Mouse (Mus musculus) CD4-positive helper T cell, adult 2 months (primary cell): Measurements from ENCODE around the gene Polr3c.
"Not testable (repeated sequence)": the region's sequence is repeated elsewhere in the genome, so short reads cannot be mapped to it uniquely, and the experiment has no call there.

Experiments
- DNase-seq: peaks from one replicate; pipeline ENCODE4 v3.0.0-alpha.2; 2012; ENCODE audit warnings: low read depth, missing footprints, low spot score

Polr3c gene

DNA sequence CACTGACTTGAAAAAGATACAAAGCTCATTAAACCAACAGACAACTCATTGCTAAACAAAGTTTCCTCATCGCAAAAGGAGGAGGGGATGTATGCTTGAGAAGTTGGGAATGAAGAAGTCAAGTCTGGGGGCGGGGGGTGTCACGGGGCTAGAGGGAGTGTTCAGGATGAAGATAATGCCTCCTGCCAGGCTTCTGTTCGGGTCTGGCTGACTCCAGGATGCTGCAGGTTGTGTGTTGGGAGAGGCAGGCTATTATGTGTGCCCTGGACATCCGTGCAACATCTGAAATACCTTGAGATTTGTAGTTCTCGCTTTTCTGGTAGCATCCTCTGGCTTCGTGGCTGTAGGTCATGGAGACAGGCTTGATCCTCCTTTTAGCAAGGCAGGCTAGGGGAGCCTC is 49.0 kb downstream of the Polr3c start:
- no peak for DNase-seq

DNA sequence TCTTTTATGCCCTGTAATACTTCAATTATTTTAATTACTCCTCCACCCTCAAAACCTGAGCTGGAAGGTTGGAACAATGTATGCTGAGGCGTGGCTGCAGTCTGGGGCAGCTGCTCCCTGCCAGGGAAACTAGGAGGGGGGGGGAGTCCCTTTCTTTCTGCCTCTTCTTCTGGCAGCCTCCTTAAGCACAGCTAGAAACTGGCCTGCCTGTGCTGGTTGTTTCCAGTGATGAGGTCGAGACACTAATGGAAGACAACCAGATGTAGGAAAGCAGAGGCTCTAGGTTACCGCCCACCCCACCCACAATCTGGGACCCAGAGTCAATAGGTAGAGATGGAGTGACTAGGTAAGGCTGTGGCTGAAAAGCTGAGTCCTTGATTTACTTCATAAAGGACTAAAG is 51.7 kb downstream of the Polr3c start:
- no peak for DNase-seq

DNA sequence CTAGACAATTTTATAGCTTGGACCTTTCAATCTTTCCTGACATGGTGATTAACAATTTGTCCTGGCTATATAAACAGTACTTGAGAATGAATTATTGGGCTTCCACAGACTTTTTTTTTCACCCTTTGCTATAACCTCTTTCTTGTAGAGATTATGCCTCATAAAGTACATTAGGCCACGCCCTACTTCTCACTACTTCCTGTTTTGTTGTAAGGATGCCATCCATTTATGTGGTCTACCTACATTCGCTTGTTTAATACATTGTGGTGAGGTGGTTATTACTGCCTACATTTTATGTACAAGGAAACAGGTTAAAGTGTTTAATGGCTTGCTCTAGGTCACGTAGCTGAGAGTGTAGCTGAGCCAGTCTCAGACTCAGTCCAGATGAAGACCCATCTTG is 52.3 kb downstream of the Polr3c start:
- DNase-seq = peak; percentile 72

DNA sequence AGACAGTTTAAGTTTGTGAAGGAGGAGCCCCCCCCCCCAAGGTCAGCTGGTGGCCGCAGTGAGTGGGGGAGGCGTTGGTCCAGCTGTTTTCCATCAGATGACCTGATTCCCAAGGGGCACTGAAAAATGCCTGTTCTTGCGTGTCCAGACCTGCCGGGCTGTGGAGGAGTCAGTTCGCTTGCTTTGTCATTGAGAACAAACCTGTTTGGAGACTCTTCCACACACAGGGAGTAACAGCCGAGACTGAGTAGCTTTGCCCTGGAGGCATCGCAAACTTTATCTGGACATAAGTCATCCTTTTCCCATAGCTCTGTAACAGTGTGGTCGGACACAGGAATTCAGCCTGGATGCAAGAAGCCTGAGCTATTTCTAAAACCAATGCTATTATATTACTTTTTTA is 53.0 kb downstream of the Polr3c start:
- no peak for DNase-seq

DNA sequence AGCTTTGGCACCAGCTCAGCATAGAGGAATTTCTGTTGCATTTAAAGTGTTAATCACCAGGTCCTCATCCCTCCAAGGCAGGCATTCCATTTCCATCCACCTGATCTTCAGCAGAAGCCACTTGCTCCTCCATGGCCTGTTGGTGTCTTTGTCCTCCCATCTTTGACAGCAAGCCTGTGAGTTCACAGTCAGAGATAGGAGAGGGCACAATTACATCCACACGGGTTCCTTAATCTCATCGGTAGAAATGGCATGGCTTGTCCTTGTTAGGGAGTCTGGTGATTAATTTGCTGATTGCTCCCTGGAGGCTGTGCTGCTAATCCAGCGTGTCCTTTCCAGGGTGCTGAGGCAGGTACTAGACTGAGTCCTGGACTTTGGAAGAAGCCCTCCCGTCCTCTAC is 53.9 kb downstream of the Polr3c start:
- no peak for DNase-seq

DNA sequence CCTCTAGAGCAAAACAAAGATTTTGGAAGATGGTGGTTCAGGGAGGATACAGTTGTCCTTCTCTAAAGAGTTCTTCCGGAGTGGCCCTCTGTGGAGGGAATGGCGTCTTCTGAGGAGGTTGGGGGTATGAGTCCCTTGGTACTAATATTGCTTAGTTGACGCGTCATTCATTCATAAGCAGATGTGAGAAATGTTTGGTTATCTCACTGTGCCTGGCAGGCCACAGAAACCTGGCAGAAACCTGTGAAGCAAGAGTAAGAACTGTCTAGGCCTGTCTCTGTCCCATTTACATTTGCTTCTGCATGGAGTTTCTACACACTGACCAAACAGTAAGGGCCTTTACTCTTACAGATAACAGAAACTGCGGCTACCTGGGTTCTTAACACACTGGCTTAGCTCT is 55.9 kb downstream of the Polr3c start:
- no peak for DNase-seq

DNA sequence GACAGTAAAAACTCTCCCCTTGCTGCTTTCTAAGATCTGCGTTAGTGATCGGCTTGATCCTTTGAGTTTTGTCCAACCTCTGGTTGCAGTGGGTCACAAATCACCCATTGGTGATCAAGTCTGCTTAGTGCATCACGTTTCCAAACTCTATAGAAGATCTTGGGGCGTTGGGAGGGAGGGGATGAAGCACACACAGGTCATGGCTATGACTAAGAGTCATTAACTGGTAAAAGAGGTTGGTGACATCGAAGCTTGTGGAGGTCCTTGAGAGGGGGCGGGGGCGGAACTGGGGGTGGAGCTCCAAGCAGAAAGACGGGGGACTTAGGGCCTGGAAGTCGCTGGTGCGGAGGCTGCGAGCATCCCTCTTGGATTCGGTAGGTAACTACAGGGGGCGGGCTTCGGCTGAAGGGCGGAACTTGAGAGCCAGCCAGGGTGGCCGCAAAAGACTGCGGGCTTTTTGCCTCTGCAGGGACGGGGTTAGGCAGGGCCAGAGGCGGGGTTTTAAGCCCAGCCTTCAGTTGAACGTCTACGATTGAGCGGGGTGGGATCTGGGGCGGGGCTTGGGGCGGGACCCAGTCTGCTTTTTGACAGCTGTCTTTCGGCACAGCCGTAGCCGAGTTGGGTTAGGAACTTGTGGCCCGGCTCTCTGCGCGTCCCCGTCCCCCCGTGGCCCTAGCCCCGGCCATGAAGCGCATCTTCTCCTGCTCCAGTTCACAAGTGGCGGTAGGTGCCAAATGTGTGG is 57.5 kb downstream of the Polr3c start, which contains the start of gene Ankrd35:
TSS of gene Ankrd35 (plus strand) at position 405 of the 742 bp plus-strand sequence.
- peak; percentile 93 for DNase-seq

DNA sequence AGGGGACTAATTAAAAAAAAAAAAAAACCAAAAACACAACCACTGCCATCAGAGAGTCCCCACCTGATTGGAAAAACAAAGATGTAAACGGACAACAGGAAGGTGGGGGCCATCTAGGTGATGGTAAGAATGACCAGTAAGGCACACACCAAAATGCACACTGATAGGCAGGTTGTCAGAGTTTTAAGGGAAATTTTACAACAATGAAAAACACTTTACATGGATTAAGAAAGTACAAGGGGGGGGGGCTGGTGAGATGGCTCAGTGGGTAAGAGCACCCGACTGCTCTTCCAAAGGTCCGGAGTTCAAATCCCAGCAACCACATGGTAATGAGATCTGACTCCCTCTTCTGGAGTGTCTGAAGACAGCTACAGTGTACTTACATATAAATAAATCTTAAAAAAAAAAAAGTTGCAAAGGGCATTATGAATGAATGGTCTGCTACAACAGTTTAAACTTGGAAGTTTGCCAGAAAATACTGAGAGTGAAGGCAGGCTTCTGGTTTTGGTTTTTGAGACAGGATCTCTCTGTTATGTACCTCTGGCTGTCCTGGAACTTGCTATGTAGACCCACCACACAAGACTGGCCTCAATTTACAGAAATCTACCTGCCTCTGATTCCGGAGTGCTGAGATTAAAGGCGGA is 58.9 kb downstream of the Polr3c start:
- DNase-seq = no peak

DNA sequence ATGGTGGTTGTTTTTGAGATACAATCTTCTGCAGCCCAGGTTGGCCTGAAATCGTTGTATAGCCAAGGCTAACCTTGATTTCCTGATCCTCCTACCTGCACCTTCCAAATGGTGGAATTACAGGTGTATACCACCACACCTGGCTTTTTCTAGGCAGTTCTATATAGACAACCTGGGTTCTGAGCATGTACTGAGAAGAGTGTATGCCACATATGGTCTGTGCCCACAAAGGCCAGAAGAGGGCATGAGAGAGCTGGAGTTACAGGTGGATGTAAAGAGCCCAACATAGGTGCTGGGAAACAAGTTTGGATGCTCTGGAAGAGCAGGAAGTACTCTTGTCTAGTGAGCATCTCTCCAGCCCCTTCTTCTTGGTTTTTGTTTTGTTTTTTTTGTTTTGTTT is 60.1 kb downstream of the Polr3c start:
- DNase-seq = peak; percentile 52

DNA sequence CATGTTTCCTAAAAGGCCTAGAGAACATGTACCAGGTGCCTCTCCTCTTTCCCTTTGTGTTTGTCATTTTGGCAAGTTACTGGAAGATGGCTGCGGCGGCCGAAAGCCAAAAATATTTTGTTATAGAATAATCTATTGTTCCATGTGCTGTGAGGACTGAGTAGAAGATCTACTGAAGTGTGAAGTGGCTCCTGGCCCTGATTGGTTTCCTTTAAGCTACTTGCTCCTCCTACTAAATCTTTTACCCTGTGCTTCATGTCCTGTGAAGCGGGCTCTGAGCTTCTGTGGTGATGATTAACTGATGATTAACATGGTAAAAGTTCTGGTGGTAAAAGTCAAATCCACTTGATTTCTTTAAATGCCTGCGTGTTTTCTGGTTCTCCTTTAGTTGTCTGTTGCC is 60.5 kb downstream of the Polr3c start:
- no peak for DNase-seq

DNA sequence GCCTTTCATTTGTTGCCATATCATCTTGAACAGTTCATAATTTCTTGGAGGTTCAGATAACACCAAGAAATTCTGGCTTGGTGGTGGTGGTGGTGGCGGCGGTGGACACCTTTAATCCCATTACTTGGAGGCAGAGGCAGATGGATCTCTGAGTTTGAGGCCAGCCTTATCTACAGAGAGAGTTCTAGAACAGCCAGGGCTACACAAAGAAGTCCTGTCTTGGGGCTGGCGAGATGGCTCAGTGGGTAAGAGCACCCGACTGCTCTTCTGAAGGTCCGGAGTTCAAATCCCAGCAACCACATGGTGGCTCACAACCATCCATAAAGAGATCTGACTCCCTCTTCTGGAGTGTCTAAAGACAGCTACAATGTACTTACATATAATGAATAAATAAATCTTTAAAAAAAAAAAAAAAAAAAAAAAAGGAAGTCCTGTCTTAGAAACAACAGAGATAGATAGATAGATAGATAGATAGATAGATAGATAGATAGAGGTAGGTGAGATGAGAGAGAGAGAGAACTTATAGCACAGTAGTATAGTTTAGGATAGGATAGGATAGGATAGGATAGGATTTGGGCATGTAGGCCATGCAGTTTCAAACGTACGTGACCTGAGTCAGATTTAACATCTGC is 61.6 kb downstream of the Polr3c start:
- DNase-seq = not testable (repeated sequence)

DNA sequence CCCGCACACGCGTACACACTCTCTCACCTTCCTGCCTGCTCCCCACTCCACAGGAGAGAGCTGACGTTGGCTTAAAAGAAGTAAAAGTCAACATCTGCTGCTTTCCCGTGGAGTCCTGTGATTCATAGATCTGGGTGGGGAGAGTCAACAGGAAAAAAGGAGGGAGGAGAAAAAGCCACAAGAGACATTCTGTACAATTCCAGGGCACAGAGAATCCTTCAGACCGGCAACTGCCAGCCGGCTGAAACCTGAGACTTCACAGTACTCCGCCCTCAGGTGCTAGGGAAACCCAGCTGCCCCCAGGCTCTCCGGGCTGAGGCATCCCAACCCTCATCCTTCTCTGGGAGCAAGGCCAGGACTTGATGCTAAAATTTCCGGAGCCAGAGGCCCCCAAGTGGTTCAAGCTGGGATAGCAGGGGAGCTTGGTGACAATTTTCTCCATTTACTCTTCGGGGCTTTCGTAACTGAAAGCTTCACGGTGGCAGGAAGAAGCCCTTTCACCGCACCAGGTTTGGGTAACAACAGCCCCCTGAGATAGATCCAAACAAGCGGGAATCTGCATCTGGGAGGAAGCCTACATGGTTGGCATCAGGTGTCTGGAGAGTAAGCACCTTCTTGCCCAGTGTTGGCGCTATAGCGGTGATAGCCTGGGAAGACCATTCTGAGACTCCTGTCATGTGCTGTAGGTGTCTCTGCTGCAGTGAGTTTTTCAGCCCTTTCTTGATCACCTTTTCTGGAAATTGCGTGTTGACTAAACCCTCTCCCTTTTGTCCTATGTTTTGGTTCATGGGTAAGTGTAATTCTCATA is 63.8 kb downstream of the Polr3c start:
- DNase-seq = peak; percentile 70

DNA sequence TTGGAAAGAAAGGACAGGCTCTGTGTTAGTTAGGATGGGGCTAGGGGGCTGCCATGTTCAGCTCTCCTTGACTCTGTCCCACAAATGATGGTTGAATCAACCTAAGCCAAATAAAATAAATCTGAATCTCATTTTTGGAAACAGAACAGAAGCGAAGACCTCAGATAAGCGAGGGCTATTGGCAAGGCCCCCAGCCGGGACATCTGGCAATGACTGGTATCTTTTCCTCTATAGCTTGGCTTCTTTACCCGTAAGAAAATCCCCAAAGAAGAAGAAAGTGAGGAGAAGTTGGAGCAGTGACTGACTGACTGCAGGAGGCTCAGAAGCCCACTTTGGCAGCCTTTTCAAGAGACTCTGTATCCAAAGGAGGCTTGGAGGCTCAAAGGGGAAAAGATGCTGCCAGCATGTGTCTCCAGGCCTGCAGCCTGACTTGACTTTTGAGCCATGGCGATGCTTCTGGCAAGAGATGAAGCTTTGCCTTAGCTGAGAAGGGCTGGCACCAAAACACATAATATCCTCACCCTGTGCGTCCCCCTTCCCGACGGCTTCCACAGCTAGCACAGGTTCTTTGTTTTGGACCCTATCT is 64.6 kb downstream of the Polr3c start:
- no peak for DNase-seq
